14 mouse cellular contexts compared by ENCODE assay signal in genomic region chr17:88317311-88317710, GRCm38 (mm10).
"Had no signal": no experiment of that assay in that cellular context is flagged by ENCODE, and none has a peak within 500 bp of the region (broad histone marks: within the 10 kb centered on the region; RNA-seq: fewer than 3 reads in every experiment).

No protein-coding gene starts in this region.

- DNase-seq: kidney, postnatal 10 days; kidney, postnatal 4 days; lung, adult 2 months; lung, postnatal 10 days; thymus, postnatal 4 days had no signal

- H3K27me3 ChIP-seq: liver, embryonic 15.5 days; megakaryocyte, embryonic 14.5 days had no signal

- H3K9ac ChIP-seq: liver, embryonic 15.5 days; midbrain, embryonic 15.5 days; neural tube, embryonic 12.5 days had no signal

- H3K9me3 ChIP-seq: limb, embryonic 10.5 days; liver, embryonic 15.5 days; midbrain, embryonic 15.5 days; neural tube, embryonic 12.5 days had no signal

- H3K4me2 ChIP-seq: liver, embryonic 11.5 days; liver, embryonic 15.5 days; midbrain, embryonic 11.5 days; midbrain, embryonic 15.5 days; neural tube, embryonic 12.5 days had no signal

- H3K27ac ChIP-seq: left cerebral cortex, adult 2 months; limb, embryonic 10.5 days; liver, embryonic 15.5 days; macrophage; neural tube, embryonic 12.5 days had no signal

- H3K36me3 ChIP-seq: limb, embryonic 10.5 days; liver, embryonic 15.5 days; midbrain, embryonic 15.5 days; neural tube, embryonic 12.5 days had no signal

- H3K4me3 ChIP-seq: left cerebral cortex, adult 2 months; limb, embryonic 10.5 days; liver, embryonic 15.5 days; megakaryocyte, embryonic 14.5 days; midbrain, embryonic 15.5 days; neural tube, embryonic 12.5 days had no signal

- H3K4me1 ChIP-seq: liver, embryonic 15.5 days; megakaryocyte, embryonic 14.5 days; midbrain, embryonic 15.5 days had no signal
